Mouse (Mus musculus) A20 (cell line): ENCODE results near the gene Ankrd65.
A peak's percentile ranks its signal among the peaks of the same experiment; 100 is the strongest.
"Not testable (repeated sequence)": the region's sequence is repeated elsewhere in the genome, so short reads cannot be mapped to it uniquely, and the experiment has no call there.

Source experiments
- DNase-seq: peaks from one replicate; pipeline ENCODE4 v3.0.0-alpha.2; 2011; ENCODE audit warnings: low read depth, low spot score

Gene Ankrd65

GRCm38 (mm10) chr4:155774971-155775740 lies 15.1 kb upstream of the Ankrd65 start:
- DNase-seq, result peak; percentile 87

- DNase-seq, result no peak
These were observed 14.4 kb upstream of the Ankrd65 start for GRCm38 (mm10) chr4:155775855-155776254.

GRCm38 (mm10) chr4:155776704-155777335 lies 13.4 kb upstream of the Ankrd65 start:
- DNase-seq, result no peak

GRCm38 (mm10) chr4:155777816-155778215 lies 12.4 kb upstream of the Ankrd65 start:
- DNase-seq, result no peak

- DNase-seq, result no peak
These were observed 10.7 kb upstream of the Ankrd65 start for GRCm38 (mm10) chr4:155779498-155779897.

GRCm38 (mm10) chr4:155780895-155781294 lies 9.3 kb upstream of the Ankrd65 start:
- DNase-seq, result no peak

- no peak for DNase-seq
These were observed 6.7 kb upstream of the Ankrd65 start for GRCm38 (mm10) chr4:155783486-155784080.

- peak; percentile 79 for DNase-seq
These were observed 6.0 kb upstream of the Ankrd65 start for GRCm38 (mm10) chr4:155784081-155784701.

GRCm38 (mm10) chr4:155785246-155785645 lies 5.0 kb upstream of the Ankrd65 start:
- no peak for DNase-seq

GRCm38 (mm10) chr4:155785819-155786218 lies 4.4 kb upstream of the Ankrd65 start, which contains the start of gene Tmem88b:
Gene Tmem88b, minus strand, starts transcription at chr4:155785874.
- DNase-seq, result peak; percentile 37

GRCm38 (mm10) chr4:155788300-155788699 lies 1.9 kb upstream of the Ankrd65 start:
- DNase-seq, result no peak

GRCm38 (mm10) chr4:155788833-155789232 lies 1.4 kb upstream of the Ankrd65 start:
- DNase-seq, result not testable (repeated sequence)

GRCm38 (mm10) chr4:155790650-155791161 lies 467 bp downstream of the Ankrd65 start:
- DNase-seq, result no peak

GRCm38 (mm10) chr4:155791240-155791933 lies 1.1 kb downstream of the Ankrd65 start:
- peak; percentile 44 for DNase-seq

- no peak for DNase-seq
These were observed 3.5 kb downstream of the Ankrd65 start for GRCm38 (mm10) chr4:155793730-155794129.

- DNase-seq, result peak; percentile 34
These were observed 11.8 kb downstream of the Ankrd65 start for GRCm38 (mm10) chr4:155802075-155802474.

GRCm38 (mm10) chr4:155802741-155803339 lies 12.6 kb downstream of the Ankrd65 start, which contains the start of gene Mrpl20:
Gene Mrpl20, plus strand, starts transcription at chr4:155802878.
- peak; percentile 83 for DNase-seq

- DNase-seq, result peak; percentile 96
These were observed 13.3 kb downstream of the Ankrd65 start for GRCm38 (mm10) chr4:155803340-155804041.

- no peak for DNase-seq
These were observed 17.6 kb downstream of the Ankrd65 start for GRCm38 (mm10) chr4:155807841-155808240.
